Mouse (Mus musculus): ENCODE measurements at regions not wholly inside any gene's neighbourhood (a gene's known extent, or its start where the extent isn't known, plus 50 kb on each side); places are given as distances from the start of the nearest gene placed in this dataset.

DNA sequence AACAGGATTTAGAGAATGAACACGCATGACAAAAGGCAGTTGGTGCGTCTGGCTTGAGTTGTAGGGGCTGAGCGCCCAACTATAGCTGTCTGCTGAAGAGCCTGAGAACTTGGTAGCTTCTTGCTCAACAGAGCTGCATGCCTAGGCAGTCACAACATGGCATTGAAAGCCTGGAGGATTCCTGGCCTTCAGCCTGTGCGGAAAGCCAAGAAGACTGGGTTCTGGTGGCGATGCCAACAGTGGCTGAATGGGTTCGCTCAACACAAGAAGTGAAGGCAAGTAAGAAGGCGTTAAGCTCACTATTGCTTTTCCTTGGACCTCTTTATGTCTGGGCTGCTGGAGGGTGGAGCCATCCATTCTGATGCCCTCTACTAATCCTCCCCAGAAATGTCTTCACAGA, 318.6 kb upstream of the Hs6st1 start:
- TF ChIP-seq CTCF (IDR thresholded peaks at IDR 0.05; ENCODE audit: extremely low read depth, insufficient read depth, insufficient read length, insufficient replicate concordance) = no peak
- TF ChIP-seq POLR2A (IDR thresholded peaks at IDR 0.05; ENCODE audit: low read depth, low read length) = no peak
